Mouse (Mus musculus) cerebellum, adult (tissue): ENCODE results near the gene Cwc22.

Experiments
- ATAC-seq: cut with Nextera tagmentation; 2 replicates; pipeline ENCODE4 v1.9.2; 2017; ENCODE audit warnings: mild to moderate bottlenecking, moderate library complexity, mixed read lengths; ENCODE audit not compliant: insufficient number of reproducible peaks, low FRiP score, low TSS enrichment

Cwc22 gene

DNA sequence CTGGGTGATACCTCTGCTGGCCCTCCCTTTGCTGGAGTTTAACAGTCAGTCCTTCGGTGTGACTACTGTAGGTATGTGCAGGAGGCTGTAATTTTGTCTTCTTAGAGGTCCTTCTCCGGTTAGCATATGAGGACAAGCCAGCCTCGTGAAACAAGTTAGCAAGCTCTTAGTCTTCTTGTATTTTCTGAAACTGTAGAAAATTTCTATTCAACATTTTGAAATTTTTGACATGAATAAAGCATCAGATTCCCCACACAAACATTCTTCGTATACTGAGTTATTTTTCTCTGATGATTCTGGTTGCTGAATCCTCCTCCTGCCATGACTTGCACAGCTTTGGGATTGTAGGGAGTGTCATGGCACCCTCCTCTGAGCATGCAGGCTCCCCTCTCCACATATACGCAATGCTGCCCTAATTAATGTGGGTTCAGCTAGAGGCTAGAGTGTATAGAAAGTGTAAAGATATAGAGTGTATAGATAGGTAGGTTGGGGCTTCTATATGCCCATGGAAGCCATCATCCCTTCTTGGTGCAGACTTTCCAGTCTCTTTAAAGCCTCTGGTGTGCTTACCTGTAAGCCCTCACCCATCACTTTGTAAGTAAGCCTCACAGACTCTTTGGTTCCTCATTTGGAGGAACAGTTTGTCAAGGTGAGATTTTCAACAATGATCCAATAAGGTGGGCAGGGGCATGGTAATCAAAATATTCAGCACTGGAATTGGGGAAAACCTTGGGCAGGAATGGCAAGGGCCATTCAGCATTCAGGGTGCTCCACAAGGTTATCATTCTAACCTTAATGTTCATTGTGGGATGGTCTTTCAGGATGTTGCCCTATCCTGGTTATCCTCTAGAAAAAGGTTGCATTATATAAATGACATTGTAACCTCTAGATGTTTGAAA lies 64.6 kb downstream of the Cwc22 start:
- ATAC-seq = no peak

DNA sequence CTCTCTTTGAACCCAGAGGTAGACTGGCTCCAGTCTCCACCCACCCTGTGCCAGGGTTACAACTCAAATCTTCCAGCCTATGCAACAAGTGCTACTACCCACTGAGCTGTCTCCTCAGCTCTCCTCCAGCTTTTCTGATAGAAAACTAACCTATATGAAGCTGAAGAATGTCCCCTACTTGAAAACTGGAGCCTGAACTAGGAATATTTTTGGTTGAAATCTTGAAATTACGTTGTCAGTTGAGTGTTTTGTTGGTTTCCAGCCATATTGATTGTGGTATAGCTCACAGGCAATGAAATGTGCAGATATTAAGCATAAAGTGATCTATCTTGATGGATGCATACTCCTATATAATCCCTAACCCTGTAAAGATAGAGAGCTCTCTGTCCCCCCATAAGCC lies 65.8 kb downstream of the Cwc22 start:
- ATAC-seq = no peak

DNA sequence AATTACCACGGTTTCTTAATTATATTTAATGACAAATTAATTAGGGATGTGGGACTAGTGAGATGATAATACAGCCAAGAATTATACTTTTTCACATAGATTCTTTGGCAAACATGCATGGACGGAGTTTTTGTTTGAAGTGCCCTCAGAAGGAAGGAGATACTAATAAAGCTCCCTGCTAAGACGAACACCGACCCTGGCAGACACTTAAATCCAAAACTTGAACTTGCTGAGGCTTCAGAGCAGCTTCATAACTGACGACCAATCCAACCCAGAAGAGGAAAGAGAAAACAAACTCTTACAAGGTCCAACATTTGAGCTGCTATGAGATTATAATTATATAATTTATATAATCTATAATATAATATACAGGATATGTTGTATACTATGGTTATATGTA lies 66.4 kb downstream of the Cwc22 start:
- ATAC-seq = no peak

DNA sequence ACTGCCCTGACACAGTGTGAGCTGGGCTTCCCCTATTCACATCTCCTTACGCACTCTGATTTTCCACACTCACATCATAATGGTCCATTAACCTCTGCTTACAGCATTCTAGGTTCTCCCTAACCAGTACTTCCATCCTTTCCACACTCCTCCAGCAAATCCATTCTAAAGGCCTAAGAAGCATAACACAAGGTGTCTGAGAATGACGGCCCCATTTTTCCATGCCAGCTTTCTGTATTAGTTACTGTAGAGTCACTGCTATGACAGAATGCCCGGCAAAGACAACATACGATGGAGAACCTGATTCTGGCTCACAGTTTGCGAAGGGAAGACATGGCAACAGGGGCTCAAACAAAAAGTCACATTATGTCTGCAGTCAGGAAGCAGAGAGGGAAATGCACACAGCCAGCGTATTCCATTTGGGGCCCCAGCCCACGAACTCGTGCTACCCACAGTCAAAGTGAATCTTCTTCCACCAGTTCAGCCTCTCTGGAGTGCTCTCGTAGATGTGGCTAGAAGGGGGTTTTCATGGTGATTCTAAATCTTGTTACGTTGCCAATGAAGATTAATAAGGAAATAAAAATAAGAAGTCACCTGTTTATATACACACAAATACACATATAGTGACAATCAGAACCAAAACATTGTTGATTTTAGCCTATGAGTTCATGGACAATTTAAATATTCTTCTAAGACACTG lies 68.9 kb downstream of the Cwc22 start:
- no peak for ATAC-seq

DNA sequence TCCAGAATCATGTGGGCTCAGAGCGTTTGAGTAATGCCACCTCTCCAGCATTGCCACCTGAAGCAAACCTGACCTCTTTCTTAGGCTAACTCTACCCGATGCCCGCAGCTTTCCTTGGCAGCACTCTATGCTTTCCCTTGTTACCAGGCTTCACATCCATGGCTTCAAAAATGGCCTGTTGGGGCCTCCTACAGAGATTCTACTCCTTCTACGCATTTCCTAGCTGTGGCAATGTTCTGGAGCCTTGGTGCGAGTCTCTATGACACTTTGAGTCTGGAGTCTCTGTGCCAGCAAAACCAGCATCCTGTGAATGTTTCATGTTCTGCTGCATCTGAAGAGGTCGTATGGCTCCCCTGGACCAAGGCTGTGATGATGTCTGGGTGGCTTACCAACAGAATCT lies 69.8 kb downstream of the Cwc22 start:
- no peak for ATAC-seq

DNA sequence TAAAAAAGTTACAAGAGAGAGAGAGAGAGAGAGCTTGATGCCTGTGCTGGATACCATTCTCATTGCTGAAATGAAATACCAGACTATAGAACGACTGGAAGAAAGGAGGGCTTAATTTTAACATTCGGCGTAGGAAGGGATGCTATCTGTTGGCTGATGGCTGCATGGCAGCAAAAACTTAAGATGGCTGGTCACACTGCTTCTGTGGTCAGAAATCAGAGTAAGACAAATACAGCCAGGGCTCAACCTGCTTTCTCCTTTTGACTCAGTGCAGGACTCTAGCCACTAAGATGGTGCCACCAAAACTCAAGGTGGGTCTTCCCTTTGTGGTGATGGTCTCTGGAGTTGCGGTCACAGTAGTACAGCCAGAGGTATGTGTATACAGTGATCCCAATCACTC lies 70.7 kb downstream of the Cwc22 start:
- no peak for ATAC-seq

DNA sequence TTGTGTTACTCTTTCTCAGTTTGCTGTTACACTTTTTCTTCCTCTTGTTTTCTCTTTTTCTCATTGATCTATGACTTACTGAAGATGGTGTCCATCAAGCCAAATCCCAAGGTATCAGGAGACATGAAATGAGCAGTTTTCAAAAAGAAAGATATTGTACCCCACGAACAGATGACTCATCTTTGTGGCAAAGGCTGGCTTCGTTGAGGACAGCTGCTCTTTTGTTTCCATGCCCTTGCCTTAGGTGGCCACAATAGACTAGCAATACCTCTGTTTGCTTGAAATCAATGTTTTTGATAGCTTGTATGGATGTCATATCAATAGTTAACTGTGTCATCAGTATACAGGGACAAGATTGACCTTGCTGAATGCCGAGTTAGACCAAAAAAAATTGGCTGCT lies 71.5 kb downstream of the Cwc22 start:
- no peak for ATAC-seq

DNA sequence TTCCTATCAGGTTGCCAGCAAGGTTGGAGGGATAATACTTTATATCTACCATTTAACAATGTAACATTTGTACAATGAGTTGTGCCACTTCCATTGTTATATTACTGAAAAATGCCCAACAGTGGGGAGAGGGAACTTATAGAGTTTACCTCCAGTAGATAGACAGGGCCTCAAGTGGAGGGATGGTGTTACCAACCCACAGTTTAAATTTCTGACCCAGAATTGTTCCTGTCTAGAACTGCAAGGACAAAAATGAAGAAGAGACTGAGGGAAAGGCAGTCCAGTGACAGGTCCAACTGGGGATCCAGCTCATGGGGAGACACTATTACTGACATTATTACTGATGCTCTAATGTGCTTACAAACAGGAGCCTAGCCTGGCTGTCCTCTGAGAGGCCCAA lies 72.4 kb downstream of the Cwc22 start:
- ATAC-seq = no peak

DNA sequence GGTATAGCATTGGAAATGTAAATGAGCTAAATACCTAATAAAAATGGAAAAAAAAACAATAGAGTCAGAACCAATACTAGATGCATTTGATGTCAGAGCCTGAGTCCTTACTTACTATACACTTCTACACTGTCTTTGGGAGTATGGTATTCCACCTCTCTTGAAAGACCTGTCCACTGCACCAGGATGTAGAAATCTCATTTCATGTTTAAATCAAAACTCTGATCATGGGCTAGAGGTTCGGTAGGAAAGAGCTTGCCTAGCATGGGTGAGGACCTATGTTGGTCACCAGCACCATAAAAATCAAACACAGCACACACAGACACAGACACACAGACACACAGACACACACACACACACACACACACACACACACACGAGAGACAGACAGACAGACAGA lies 73.5 kb downstream of the Cwc22 start:
- ATAC-seq = no peak

DNA sequence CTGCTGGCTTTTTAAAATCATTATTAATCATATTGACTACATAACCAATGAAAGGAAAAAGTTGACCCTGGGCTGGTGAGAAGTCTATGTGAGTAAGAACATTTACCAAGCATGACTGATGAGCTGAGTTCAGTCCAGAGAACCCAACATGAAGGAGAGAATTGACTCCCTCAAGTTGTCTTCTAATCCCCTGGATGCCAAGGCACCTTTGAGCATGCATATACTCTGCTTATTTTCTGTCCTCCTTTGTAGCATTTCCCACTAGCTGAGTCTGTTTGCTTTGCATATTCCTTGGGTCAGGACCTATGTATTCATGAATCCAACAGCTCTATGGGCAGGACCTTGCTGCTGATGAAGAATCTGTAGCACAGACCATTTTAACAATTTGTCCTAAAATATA lies 75.0 kb downstream of the Cwc22 start:
- no peak for ATAC-seq

DNA sequence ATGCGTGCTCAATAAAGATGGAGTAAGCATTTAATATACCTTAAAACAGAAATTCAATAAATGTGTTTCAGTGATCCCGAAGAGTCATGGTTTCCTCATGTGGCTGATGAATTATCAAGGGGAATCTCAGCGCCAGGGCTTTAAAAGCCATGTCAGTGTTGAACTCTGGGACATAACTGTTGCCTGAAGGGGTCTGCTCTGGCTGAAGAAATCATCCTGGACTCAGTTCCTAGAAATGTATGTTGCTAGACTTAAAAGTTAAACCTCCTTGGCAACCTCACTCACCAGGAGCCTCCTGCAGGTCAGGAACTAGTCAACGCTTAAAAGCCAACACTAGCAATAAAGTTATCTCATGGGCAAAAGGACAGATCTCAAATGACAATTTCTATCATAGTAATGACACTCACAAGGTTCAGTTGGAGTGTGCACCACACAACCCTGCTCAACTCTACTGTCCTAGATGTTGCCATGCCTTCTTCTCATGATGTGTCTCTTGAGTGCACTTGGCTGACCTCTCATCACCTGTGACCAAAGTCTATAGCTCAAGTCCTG lies 76.4 kb downstream of the Cwc22 start:
- ATAC-seq = no peak

DNA sequence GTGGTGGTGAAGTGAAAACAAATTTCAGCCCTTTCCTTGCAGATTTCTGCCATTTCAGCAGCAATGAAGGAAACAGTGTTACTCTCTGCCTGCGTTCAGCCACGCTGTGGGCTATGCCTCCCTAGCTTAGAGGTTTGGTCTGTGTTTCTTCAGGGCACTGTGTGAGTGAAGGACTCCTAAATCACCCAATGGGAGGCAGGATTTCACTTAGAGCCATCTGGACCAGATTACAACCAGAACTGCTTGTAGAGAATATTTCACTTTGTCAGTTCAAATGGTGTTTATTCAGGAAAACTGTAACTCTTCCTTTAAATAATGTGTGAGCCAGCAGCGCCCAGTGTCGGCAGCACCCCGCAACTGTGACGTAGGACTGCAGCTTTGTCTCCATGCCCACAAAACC lies 82.2 kb downstream of the Cwc22 start:
- ATAC-seq = no peak

DNA sequence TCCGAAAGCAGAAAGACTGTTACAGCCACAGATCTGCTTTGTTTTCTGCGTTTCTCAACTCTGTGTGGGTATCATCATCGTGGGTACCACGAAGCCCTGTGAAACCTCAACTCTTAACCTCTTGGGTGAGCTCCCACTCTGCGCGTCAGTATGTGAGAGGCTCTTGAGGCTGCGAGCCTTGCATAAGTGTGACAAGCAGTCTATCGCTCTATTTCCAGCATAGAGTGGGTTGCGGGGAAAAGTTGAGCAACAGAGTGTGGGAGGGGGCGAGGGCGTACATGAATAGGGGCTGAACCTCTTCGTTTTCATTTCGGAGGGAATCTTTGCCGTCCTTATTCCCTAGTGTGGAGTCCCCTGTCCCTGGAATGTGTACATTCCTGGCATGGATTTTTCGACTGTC lies 82.7 kb downstream of the Cwc22 start:
- ATAC-seq = no peak

DNA sequence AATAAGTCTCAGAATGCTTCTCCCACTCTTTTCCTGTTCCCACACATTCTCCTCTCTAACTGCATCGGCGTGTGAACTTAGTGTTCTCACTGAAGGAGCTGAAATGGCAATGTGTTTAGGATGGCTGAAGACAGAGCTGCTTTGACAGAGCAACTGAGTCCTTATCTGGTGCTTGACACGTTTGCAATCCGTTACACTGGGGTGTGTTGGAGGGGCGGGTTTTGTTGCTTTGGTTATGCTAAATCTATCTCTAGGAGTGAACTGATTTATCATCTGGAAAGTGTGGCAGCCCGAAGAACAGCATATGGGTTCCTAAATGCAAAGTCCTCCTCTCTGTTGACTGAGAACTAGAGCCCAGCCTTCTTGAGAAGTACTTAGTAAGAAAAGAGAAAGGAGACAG lies 104.7 kb downstream of the Cwc22 start:
- ATAC-seq = no peak

DNA sequence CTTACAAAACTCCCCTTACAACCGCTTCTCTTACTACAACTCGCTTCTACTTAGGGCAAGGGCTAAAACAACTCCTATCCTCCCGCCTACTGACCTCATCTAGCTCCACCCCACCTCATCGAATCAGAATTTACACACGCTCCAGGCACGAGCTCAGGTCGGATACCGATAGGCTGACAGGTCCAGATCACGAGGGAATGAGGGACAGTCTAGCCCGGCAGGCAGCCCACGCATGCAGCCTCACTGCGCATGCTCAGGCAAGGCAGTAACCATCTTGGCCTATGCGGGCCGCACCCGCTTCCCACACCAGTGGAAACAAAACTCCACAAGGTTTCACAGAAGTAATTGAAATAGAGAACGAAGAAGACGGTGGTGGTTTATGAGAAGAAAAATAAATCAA lies 106.6 kb downstream of the Cwc22 start:
- ATAC-seq = no peak

DNA sequence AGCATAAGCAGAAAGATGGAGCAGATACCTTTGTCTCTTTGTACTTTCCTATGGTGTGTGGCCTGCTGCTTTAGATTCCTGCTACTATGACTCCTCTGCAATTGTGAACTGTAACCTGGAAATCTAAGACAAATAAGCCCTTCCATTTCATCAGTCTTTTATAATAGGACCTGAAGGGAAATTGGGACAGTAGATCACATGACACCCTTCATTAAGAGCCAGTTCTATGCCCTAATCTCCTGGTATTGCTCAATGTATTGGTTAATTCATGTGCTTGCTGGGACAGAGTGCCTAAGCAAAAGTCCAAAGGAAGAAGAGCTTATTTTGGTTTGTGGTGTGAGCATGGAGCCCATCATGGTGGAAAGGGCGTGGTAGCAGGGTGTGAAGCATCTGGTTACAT lies 107.5 kb downstream of the Cwc22 start:
- ATAC-seq = no peak

DNA sequence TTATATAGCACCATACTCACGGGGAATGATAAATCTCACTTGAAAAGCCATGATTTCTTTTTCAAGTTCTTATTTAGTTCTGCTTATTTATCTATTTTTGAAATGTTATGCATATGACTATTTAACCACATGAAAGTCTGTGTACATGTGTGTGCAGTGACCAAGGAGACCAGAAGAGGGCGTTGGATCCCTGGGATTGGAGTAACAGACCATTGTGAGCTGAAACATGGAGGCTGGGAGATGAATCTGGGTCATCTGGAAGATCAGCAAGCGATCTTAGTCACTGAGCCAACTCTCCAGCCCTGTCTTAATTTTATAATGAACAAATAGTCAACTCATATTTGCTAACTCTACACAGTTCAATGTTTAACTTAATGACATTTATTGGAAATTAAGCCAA lies 110.4 kb downstream of the Cwc22 start:
- ATAC-seq = no peak
